Mouse (Mus musculus) neural tube, embryonic 11.5 days (tissue): ENCODE data around the gene Rras2. TPM values are rescaled to one million over a fixed set of nuclear protein-coding genes. Genes with fewer than 3 reads are reported as not detected.

Experiments
- ATAC-seq: fragments of 200-750 bp; cut with Nextera tagmentation; 2 replicates; pipeline ENCODE4 v1.8.0; 2017; ENCODE audit warnings: moderate number of reproducible peaks, mild to moderate bottlenecking, moderate TSS enrichment, moderate library complexity; ENCODE audit not compliant: insufficient read depth, low FRiP score, low TSS enrichment
- DNase-seq: peaks from one replicate; pipeline ENCODE4 v3.0.0-alpha.2; 2015; ENCODE audit warnings: low spot score
- H3K27ac ChIP-seq: fragments of 300-500 bp; sonication (generic); 2 replicates; pipeline ENCODE4 v1.5.1; 2014; ENCODE audit warnings: low read depth, mild to moderate bottlenecking, low read length
- H3K27me3 ChIP-seq: fragments of 300-500 bp; sonication (generic); 2 replicates; pipeline ENCODE4 v1.6.1; 2014; ENCODE audit warnings: mild to moderate bottlenecking, low read length, mixed read lengths; ENCODE audit not compliant: control insufficient read depth, insufficient read depth
- H3K36me3 ChIP-seq: fragments of 300-500 bp; sonication (generic); 2 replicates; pipeline ENCODE4 v1.6.1; 2014; ENCODE audit warnings: mild to moderate bottlenecking, low read length, moderate library complexity, mixed read lengths; ENCODE audit not compliant: control insufficient read depth, insufficient read depth
- H3K4me1 ChIP-seq: fragments of 300-500 bp; sonication (generic); 2 replicates; pipeline ENCODE4 v1.6.1; 2014; ENCODE audit warnings: low read length, mixed read lengths; ENCODE audit not compliant: control insufficient read depth, insufficient read depth
- H3K4me2 ChIP-seq: fragments of 300-500 bp; sonication (generic); 2 replicates; pipeline ENCODE4 v1.6.1; 2014; ENCODE audit warnings: low read depth, mild to moderate bottlenecking, moderate library complexity
- H3K4me3 ChIP-seq: fragments of 300-500 bp; sonication (generic); 2 replicates; pipeline ENCODE4 v1.5.1; 2014; ENCODE audit warnings: low read depth, low read length
- H3K9ac ChIP-seq: fragments of 300-500 bp; sonication (generic); 2 replicates; pipeline ENCODE4 v1.6.1; 2014; ENCODE audit warnings: mild to moderate bottlenecking, low read length
- H3K9me3 ChIP-seq: fragments of 300-500 bp; sonication (generic); 2 replicates; pipeline ENCODE4 v1.6.1; 2016; ENCODE audit warnings: low read length; ENCODE audit not compliant: control insufficient read depth
- WGBS: fragments of 180-500 bp; shearing (Covaris S2); extraction: QIAGEN DNeasy Blood & Tissue Kit; methylation state at CpG from one replicate; pipeline ENCODE4 v1.1.7; 2014; 5-methylcytosine and 5-hydroxymethylcytosine counted together
- polyA plus RNA-seq: library from polyadenylated mRNA; unstranded; fragments of >200 nt; fragmentation: Nextera tagmentation; extraction: Ambion mirVana; gene quantifications from 2 replicates; pipeline ENCODE4 v1.2.1, GENCODE M21; 2014

Gene Rras2
- polyA plus RNA-seq, 1 experiment from 2014 or later = 25.4 TPM

DNA sequence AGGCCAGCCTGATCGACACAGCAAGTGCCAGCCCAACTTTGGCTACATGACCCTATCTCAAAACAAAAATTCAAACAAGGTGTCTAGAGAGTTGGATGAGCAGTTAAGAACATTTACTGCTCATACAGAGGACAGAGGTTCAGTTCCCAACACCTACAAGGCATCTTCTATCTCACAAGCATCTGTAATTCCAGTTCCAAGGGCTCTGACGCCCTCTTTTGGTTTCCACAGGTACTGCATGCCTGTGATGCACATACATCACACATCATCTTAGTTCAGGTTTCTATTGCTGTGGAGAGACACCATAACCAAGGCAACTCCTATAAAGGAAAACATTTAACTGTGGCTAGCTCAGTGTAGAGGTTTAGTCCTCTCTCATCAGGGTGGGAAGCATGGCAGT, 11.7 kb upstream of the Rras2 start:
- 51% methylated on average over 2 of the region's 2 CpGs for WGBS
- H3K36me3 ChIP-seq = no peaks in the 10 kb centered on the region
- H3K4me3 ChIP-seq = no peak overlapping the region
- H3K9me3 ChIP-seq = no peaks in the 10 kb centered on the region
- H3K4me1 ChIP-seq = no peaks in the 10 kb centered on the region
- H3K27me3 ChIP-seq = no peaks in the 10 kb centered on the region
- no peak overlapping the region for H3K4me2 ChIP-seq
- no peak overlapping the region for H3K9ac ChIP-seq
- ATAC-seq = no peak
- no peak for DNase-seq
- H3K27ac ChIP-seq = no peak overlapping the region

DNA sequence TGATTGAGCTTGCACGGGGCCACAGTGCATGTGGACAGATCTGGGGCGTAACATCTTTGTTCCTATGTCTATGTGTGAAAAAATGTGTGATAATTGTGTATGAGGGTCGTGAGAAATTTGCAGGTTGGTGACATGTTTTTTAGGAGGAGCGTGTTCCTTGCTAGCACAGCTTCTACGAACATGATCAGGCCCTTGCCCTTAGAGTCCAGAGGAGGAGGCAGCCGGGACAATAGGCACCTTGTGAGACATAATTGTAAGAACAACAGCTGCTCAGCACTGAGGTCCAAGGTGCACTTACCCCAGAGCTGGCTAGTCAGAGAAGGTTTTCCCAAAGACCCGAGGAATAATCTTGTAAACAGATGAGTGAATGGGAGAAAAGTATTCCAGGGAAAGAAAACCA, 599 bp upstream of the Rras2 start:
- H3K27me3 ChIP-seq = no peaks in the 10 kb centered on the region
- H3K36me3 ChIP-seq = no peaks in the 10 kb centered on the region
- no peak for ATAC-seq
- no peak overlapping the region for H3K27ac ChIP-seq
- H3K9ac ChIP-seq = no peak overlapping the region
- peaks cover 4% of the 10 kb centered on the region; the same call in 1 of the 2 replicates for H3K4me1 ChIP-seq
- H3K9me3 ChIP-seq = no peaks in the 10 kb centered on the region
- DNase-seq = no peak
- WGBS = 47% methylated on average over 7 of the region's 7 CpGs
- no peak overlapping the region; the same call in 1 of the 2 replicates for H3K4me3 ChIP-seq
- no peak overlapping the region; the same call in 1 of the 2 replicates for H3K4me2 ChIP-seq

DNA sequence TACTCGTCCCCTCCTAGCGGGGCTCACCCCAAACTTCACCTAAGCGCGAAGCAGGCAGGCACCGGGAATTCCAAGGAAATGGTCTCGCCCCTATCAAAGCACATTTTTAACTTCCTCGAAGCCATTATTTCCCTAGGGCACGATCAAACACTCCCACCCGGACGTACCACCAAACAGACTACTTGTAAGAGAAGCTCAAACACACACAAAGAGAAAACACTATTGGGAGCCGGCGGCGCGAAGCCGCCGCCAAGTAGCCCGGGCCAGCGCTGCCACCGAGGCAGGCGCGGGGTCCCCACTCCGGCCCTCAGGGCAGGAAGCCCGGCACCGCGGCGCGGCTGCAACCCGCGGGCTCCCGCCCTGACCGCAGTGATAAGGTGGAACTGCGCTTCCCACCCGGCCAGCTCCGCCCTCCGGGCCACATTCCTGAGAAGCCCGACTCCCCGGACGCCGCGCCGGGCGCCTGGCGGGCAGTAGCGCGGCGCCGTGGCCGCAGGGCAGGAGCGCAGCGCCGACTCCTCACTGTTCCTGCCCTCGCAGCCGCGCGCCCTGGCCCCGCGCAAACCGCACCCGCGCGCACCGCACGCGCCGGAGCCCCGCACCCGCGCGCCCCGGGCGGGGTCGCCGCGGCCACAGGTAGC, 750 bp downstream of the Rras2 start:
- Histone ChIP-seq H3K27ac (peak overlapping the region; percentile 94), H3K36me3 (no peaks in the 10 kb centered on the region), H3K4me3 (peak overlapping the region; percentile 88), H3K9ac (peak overlapping the region; percentile 83), H3K9me3 (no peaks in the 10 kb centered on the region), H3K4me2 (peak overlapping the region; percentile 79), H3K4me1 (peaks cover 4% of the 10 kb centered on the region; the same call in 1 of the 2 replicates), H3K27me3 (no peaks in the 10 kb centered on the region)
- ATAC-seq = peak; percentile 75
- WGBS = under 1% methylated on average over 46 of the region's 74 CpGs
- peak; percentile 80 for DNase-seq

DNA sequence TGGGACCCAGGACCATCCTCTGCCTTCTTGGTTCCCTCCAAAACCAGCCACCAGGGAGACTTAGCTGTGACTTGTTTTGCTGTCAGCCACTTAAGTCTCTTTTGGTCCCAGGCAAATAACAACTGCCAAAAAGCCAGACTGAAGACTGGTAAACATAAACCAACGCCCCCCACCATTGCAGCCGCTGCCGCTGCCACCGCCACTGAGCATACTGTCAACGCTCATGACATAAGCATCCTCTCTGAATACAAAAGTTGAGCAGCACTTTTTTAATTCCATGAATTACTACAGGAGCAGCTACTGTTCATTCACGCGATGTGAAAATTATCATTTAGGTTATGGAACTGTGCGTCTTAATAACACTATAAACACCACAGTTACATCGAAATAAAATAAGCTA, 1.6 kb downstream of the Rras2 start:
- 21% methylated on average over 9 of the region's 9 CpGs for WGBS
- H3K36me3 ChIP-seq = no peaks in the 10 kb centered on the region
- DNase-seq = no peak

DNA sequence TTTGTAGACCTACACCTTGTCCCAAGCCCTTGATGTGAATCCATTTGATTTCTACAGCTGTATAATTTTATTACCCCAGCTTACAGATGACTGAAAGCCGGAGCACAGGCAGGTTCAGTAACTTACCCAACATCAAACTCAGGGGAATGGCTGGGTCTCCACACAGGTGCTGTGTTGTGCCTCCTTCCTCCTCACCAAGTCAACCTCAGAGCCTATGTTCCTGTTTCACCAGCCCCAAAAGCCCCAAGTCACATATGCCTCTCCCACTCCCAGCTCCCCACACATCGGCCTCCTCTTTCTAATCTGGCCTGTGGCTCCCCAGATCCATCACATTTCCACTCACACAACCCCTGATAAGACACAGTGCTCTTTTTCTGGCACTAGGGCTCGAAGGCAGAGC, 2.6 kb downstream of the Rras2 start:
- DNase-seq (no peak), ATAC-seq (no peak)
- H3K9me3 ChIP-seq = no peaks in the 10 kb centered on the region
- no peaks in the 10 kb centered on the region for H3K27me3 ChIP-seq
- H3K4me2 ChIP-seq = no peak overlapping the region
- H3K4me1 ChIP-seq = peaks cover 4% of the 10 kb centered on the region; the same call in 1 of the 2 replicates
- H3K9ac ChIP-seq = no peak overlapping the region
- 81% methylated on average over 3 of the region's 3 CpGs for WGBS
- no peak overlapping the region for H3K27ac ChIP-seq
- no peak overlapping the region for H3K4me3 ChIP-seq
- no peaks in the 10 kb centered on the region for H3K36me3 ChIP-seq

More for the DNA sequence above, 1.6 kb downstream of the Rras2 start:
- H3K27ac ChIP-seq = no peak overlapping the region
- H3K4me3 ChIP-seq = peak overlapping the region; percentile 88
- ATAC-seq = no peak
- H3K9ac ChIP-seq = no peak overlapping the region
- no peaks in the 10 kb centered on the region for H3K9me3 ChIP-seq
- peak overlapping the region; percentile 79 for H3K4me2 ChIP-seq
- H3K4me1 ChIP-seq = peaks cover 4% of the 10 kb centered on the region; the same call in 1 of the 2 replicates
- no peaks in the 10 kb centered on the region for H3K27me3 ChIP-seq

DNA sequence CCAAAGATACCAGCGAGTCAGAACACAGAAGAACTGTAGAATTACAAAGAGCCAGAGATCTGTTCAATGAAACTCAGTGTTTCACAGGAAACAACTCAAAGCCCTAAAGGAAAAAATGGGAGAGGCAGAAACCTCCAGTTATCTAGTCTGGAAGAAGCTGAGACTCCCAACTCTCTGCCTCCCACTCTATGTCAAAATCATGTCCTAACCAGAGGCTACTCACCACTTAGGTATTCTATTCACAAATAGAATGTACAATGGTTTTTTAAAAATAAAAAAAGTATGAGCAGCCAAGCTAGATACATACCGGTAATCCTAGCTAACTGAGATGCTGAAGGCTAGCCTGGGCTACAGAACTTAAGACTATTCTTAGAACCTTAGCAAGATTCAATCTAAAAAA, 3.3 kb downstream of the Rras2 start:
- H3K4me1 ChIP-seq = peaks cover 4% of the 10 kb centered on the region; the same call in 1 of the 2 replicates
- no peak overlapping the region for H3K27ac ChIP-seq
- H3K36me3 ChIP-seq = no peaks in the 10 kb centered on the region
- no peak overlapping the region for H3K4me3 ChIP-seq
- H3K27me3 ChIP-seq = no peaks in the 10 kb centered on the region
- H3K4me2 ChIP-seq = no peak overlapping the region
- no peak overlapping the region for H3K9ac ChIP-seq
- WGBS = 95% methylated on average over 2 of the region's 2 CpGs
- ATAC-seq = no peak
- DNase-seq = no peak
- no peaks in the 10 kb centered on the region for H3K9me3 ChIP-seq

DNA sequence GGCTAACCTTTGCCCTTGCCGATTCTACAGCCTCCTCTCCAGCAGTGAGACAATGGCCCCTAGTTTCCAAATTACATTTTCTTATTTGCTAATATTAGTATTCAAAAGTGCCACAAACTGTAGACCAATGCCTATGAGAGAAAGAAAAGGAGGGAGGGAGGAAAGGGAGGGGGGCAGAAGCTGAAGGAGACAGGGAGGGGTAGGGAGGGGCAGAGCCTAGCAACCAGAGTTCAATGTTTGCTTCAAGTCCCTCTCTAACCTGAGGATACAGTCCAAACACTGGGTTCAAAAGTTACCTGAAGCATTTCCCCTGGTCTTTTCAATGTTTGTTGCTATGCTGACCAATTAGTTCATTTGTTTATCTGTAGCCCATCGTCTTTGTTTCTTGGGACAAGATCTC, 7.1 kb downstream of the Rras2 start:
- ATAC-seq (no peak), DNase-seq (no peak)
- H3K36me3 ChIP-seq = no peaks in the 10 kb centered on the region
- H3K4me1 ChIP-seq = no peaks in the 10 kb centered on the region; the same call in 1 of the 2 replicates
- H3K27ac ChIP-seq = no peak overlapping the region
- no peak overlapping the region for H3K9ac ChIP-seq
- H3K9me3 ChIP-seq = no peaks in the 10 kb centered on the region
- no peak overlapping the region for H3K4me2 ChIP-seq
- no peaks in the 10 kb centered on the region for H3K27me3 ChIP-seq
- H3K4me3 ChIP-seq = no peak overlapping the region
- 86% methylated on average over 2 of the region's 2 CpGs for WGBS

DNA sequence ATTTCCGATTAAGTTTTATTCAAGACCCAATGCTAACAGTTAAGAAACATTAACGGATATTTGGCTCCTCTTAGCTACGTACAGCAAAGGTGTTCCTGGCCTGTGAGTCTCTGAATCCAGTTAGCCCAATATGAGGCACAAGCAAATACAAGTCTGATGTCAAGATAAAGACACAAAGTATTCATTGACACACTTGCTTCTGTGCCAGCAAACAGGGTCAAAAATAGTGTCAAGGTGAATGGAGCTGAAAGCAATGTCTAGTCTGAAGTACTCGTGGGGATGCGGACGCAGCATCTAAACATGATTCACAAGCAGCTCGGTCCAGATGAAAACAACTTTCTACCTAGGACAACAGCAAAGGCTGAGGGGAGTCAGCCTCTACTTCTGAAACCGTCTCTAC, 11.7 kb downstream of the Rras2 start:
- WGBS = 91% methylated on average over 8 of the region's 8 CpGs
- H3K9ac ChIP-seq = no peak overlapping the region
- DNase-seq = no peak

DNA sequence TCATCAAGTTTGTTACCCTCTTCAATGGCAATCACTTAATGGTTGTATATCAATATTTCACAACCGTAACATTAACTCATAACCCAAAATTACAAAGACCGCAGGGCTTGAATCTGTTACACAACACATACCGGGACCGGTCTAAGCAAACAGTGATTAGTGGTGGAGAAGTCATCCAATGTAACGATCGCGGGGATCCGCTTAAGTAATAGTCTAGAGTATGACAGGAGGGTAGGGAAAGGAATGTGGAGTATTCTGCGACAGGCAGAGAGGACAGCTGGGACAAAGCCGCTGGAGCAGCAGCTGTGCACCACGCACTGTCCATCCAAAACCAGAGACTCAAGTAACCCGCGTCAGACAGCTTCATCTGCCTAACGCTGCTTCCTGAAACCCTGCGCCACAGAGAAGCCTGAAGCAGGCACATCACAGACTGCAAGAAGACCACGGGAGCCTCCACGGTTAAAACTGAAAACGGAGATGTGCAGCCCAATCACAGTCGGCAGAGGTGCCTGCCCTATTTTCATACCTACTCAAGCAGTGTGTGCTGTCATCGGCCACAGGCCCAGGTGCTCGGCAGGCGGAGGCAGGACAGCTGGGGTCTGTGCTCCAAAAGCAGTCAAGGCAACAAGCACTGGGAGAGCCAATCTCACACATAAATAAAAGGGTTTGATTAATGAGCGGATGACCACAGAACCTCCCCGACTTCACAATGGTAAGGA, 13.8 kb downstream of the Rras2 start:
- H3K27me3 ChIP-seq = no peaks in the 10 kb centered on the region
- WGBS = 86% methylated on average over 24 of the region's 24 CpGs
- H3K36me3 ChIP-seq = no peaks in the 10 kb centered on the region
- H3K4me3 ChIP-seq = no peak overlapping the region
- H3K9ac ChIP-seq = no peak overlapping the region
- no peak overlapping the region for H3K4me2 ChIP-seq
- peak; percentile 36 for DNase-seq
- ATAC-seq = no peak
- no peaks in the 10 kb centered on the region for H3K9me3 ChIP-seq
- H3K27ac ChIP-seq = no peak overlapping the region
- 0 out of 2 replicates have a peak, but pooled peaks cover 2% of the 10 kb centered on the region for H3K4me1 ChIP-seq

More for the DNA sequence above, 11.7 kb downstream of the Rras2 start:
- Histone ChIP-seq H3K27ac (no peak overlapping the region), H3K4me2 (no peak overlapping the region), H3K4me1 (0 out of 2 replicates have a peak, but pooled peaks cover 1% of the 10 kb centered on the region), H3K27me3 (no peaks in the 10 kb centered on the region), H3K4me3 (no peak overlapping the region), H3K9me3 (no peaks in the 10 kb centered on the region), H3K36me3 (no peaks in the 10 kb centered on the region)
- ATAC-seq = no peak
